Mouse (Mus musculus) c-Kit-positive CD71-negative TER-119-negative erythroid progenitor cells, embryonic 14.5 days (primary cell): ENCODE measurements around the gene Npff.

ENCODE experiments used
- DNase-seq: peaks from one replicate; pipeline ENCODE4 v3.0.0-alpha.2; 2013; ENCODE audit warnings: low read depth

The Npff gene

GRCm38 (mm10) chr15:102524892-102525485, at the start of gene Npff:
Gene Npff (minus strand): TSS chr15:102524942.
- DNase-seq = peak; percentile 75

GRCm38 (mm10) chr15:102572081-102572480, 47.3 kb upstream of the Npff start:
- no peak for DNase-seq

- DNase-seq = no peak
Observed at GRCm38 (mm10) chr15:102567849-102568248, 43.1 kb upstream of the Npff start.

- no peak for DNase-seq
Observed at GRCm38 (mm10) chr15:102563681-102564080, 38.9 kb upstream of the Npff start.

GRCm38 (mm10) chr15:102563061-102563460, 38.3 kb upstream of the Npff start:
- DNase-seq = no peak

GRCm38 (mm10) chr15:102562491-102562890, 37.7 kb upstream of the Npff start:
- DNase-seq = no peak

GRCm38 (mm10) chr15:102557580-102557979, 32.8 kb upstream of the Npff start:
- no peak for DNase-seq

GRCm38 (mm10) chr15:102555581-102555980, 30.8 kb upstream of the Npff start:
- no peak for DNase-seq

- no peak for DNase-seq
Observed at GRCm38 (mm10) chr15:102552599-102552998, 27.9 kb upstream of the Npff start.

- DNase-seq = no peak
Observed at GRCm38 (mm10) chr15:102547478-102547877, 22.7 kb upstream of the Npff start.

- no peak for DNase-seq
Observed at GRCm38 (mm10) chr15:102546677-102547427, 22.1 kb upstream of the Npff start.

- DNase-seq = no peak
Observed at GRCm38 (mm10) chr15:102546246-102546645, 21.5 kb upstream of the Npff start.

GRCm38 (mm10) chr15:102544801-102545200, 20.1 kb upstream of the Npff start:
- DNase-seq = no peak

- no peak for DNase-seq
Observed at GRCm38 (mm10) chr15:102533926-102534325, 9.2 kb upstream of the Npff start.

- no peak for DNase-seq
Observed at GRCm38 (mm10) chr15:102532106-102532900, 7.6 kb upstream of the Npff start.

- DNase-seq = no peak
Observed at GRCm38 (mm10) chr15:102531586-102531985, 6.8 kb upstream of the Npff start.

- no peak for DNase-seq
Observed at GRCm38 (mm10) chr15:102530566-102530965, 5.8 kb upstream of the Npff start.

GRCm38 (mm10) chr15:102528396-102528795, 3.7 kb upstream of the Npff start:
- no peak for DNase-seq

- no peak for DNase-seq
Observed at GRCm38 (mm10) chr15:102527936-102528335, 3.2 kb upstream of the Npff start.

- DNase-seq = no peak
Observed at GRCm38 (mm10) chr15:102526111-102527002, 1.6 kb upstream of the Npff start.

GRCm38 (mm10) chr15:102521480-102521879, 3.3 kb downstream of the Npff start:
- no peak for DNase-seq

GRCm38 (mm10) chr15:102520416-102520815, 4.3 kb downstream of the Npff start:
- no peak for DNase-seq
